Mouse (Mus musculus) heart, adult 2 months (tissue): ENCODE measurements around the gene Tm4sf19.

Experiments used
- CTCF ChIP-seq: fragments of 200-600 bp; IDR thresholded peaks from 2 replicates; pipeline ENCODE4 v1.8.1; 2022; ENCODE audit warnings: antibody characterized with exemption, mild to moderate bottlenecking, moderate library complexity
- POLR2A ChIP-seq: fragments of 200-500 bp; IDR thresholded peaks from 2 replicates; pipeline ENCODE4 v1.6.1; 2011; ENCODE audit warnings: mild to moderate bottlenecking, low read depth, low read length, control low read depth; ENCODE audit not compliant: insufficient read depth

GRCm38 (mm10) chr16:32436657-32437056 lies 36.4 kb downstream of the Tm4sf19 start:
- TF ChIP-seq POLR2A (no peak), CTCF (no peak)
